Mouse (Mus musculus) lung, adult 2 months (tissue): ENCODE results near the gene Clec4b2. TPM values are rescaled to one million over a fixed set of nuclear protein-coding genes. Genes with fewer than 3 reads are reported as not detected.
"Not testable (repeated sequence)": the region's sequence is repeated elsewhere in the genome, so short reads cannot be mapped to it uniquely, and the experiment has no call there.

Experiments used
- DNase-seq: peaks from one replicate; pipeline ENCODE4 v3.0.0; 2022
- H3K4me1 ChIP-seq: fragments of 200-500 bp; 2 replicates; pipeline ENCODE4 v1.6.1; 2011; ENCODE audit warnings: low read length; ENCODE audit not compliant: control insufficient read depth, insufficient read depth
- H3K4me3 ChIP-seq: fragments of 200-500 bp; replicated peaks from 2 replicates; pipeline ENCODE3; 2011; ENCODE audit warnings: low read depth, mild to moderate bottlenecking, control low read depth, low read length; ENCODE audit errors: extremely low read depth
- CTCF ChIP-seq: fragments of 200-500 bp; IDR thresholded peaks from 2 replicates; pipeline ENCODE4 v1.5.1; 2011; ENCODE audit warnings: mild to moderate bottlenecking, low read length, control low read depth; ENCODE audit not compliant: insufficient read depth
- POLR2A ChIP-seq: fragments of 200-500 bp; IDR thresholded peaks from 2 replicates; pipeline ENCODE4 v1.6.1; 2011; ENCODE audit warnings: low read depth, mild to moderate bottlenecking, control low read depth, low read length, borderline replicate concordance; ENCODE audit errors: extremely low read depth
- WGBS: fragments of 180-500 bp; shearing (Covaris S2); methylation state at CpG from one replicate; pipeline ENCODE4 v1.1.7; 2018; 5-methylcytosine and 5-hydroxymethylcytosine counted together
- polyA plus RNA-seq: library from polyadenylated mRNA; depleted of rRNA; stranded (reverse); fragments of >200 nt; gene quantifications from 2 replicates; pipeline ENCODE4 v1.2.3, GENCODE M21; 2012; rRNA removed

The Clec4b2 gene
- polyA plus RNA-seq, 1 experiment = not detected

DNA sequence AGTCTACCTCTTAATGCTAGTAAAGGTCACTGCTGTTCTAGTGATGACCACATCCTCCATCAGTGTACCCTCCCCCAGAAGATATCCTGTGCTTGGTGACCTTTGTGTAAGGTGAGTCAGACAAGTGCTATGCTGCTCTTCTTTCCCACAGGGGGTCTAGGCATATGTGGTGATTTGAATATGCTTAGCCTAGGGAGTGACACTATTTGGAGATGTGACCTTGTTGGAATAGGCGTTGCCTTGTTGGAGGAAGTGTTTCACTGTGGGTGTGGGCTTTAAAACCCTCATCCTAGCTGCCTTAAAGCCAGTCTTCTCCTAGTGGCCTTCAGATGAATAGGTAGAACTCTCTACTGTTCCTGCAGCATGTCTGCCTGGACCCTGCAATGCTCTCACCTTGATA is 39.0 kb downstream of the Clec4b2 start:
- DNase-seq = no peak
- Histone ChIP-seq H3K4me3 (no peak overlapping the region), H3K4me1 (no peaks in the 10 kb centered on the region)
- TF ChIP-seq POLR2A (no peak), CTCF (no peak)
- 47% methylated on average over 1 of the region's 1 CpGs for WGBS

DNA sequence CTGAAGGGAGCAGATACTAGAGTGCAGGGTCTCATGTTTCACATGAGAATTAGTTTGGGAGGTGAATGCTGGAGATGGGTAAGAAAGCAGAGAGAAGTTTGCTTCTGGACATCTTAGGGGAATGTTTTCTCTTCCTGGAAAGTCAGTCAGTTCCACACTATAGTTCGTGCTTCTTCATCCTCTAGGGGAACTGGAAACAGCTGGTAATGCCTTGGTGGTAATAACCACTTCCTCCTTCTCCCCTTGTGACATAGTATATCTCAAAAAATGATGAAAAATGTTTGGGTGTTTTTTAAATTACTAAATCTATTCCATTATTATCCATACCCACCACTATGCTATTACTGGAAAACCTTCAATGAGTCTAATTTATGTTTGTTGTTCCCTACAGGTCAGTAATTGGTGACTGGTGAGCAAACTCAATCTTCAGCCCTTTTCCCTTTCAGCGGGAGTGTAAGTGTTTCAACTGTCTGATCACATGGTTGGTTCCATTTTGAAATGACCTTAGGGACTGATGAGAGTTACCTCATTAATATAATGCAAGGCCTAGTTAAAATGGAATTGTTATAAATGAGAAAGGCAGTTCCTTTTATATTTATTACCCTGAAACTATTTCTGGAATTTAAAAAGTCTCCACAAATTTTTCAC is 55.0 kb downstream of the Clec4b2 start:
- Histone ChIP-seq H3K4me3 (no peak overlapping the region), H3K4me1 (no peaks in the 10 kb centered on the region)
- no peak for TF ChIP-seq POLR2A
- TF ChIP-seq CTCF = no peak
- DNase-seq = no peak
- WGBS = 47% methylated on average over 2 of the region's 2 CpGs

DNA sequence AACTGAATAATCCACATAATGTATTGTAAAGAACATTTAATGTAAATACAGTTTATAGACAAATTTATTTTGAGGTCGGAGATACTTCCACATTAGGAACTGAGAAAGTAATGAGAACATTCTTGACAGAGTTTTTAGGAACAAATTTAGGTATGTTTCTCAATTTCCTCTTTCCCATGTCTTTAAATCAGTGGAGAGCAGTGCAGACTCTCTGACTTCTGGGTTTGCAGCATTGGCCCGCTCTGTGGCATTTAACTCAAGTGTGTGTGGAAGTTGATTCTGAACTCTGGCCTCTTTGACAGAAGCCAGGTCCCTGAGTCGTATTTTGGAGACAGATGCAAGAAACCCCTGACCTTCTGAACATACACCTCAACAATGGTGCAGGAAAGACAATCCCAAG is 57.0 kb downstream of the Clec4b2 start, which contains the start of gene Clec4n:
TSS of gene Clec4n (plus strand) at position 200 of the 400 bp plus-strand sequence.
- no peaks in the 10 kb centered on the region for H3K4me1 ChIP-seq
- H3K4me3 ChIP-seq = no peak within 1 kb of the TSS
- DNase-seq = no peak
- WGBS = 60% methylated on average over 3 of the region's 3 CpGs
- TF ChIP-seq POLR2A (no peak), CTCF (no peak)

DNA sequence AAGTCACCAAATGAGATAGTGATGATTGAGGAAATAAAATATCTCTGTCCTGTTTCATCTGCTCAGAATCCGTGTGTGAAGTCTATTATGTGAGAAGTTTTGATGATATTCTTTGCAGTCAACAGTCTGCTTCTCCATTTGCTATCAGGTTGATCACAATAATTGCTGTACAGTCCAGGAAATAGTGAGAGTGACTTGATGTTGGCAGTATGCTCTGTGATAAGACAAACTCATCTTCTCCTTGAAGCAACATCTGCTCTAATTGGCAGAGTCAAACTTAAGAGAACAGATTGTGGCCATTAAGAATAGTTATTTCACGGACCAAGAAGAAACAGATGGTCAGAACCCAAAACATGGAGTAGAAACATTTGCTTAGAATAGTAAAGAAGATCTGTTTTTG is 58.5 kb downstream of the Clec4b2 start:
- WGBS = 51% methylated on average over 2 of the region's 2 CpGs
- H3K4me3 ChIP-seq = no peak overlapping the region
- no peaks in the 10 kb centered on the region for H3K4me1 ChIP-seq
- TF ChIP-seq POLR2A = no peak
- TF ChIP-seq CTCF = no peak
- DNase-seq = no peak

DNA sequence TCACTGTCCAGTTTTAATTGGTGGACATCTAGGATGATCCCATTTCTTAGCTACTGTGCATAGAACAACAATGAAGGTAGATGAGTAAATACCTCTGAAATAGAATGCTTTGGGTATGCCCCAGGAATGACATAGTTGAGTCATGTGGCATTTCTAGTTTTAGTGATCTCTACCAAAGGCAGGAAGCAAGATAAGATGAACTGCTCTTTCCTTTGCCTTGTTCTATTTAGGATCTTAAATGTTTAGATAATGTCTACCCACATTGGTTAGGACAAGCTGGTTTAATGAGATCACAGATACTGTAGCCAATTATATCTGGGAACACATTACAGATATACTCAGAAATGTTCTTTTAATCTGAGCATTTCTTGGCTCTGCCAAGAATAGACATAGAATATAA is 64.9 kb downstream of the Clec4b2 start:
- TF ChIP-seq CTCF = no peak
- TF ChIP-seq POLR2A = no peak
- DNase-seq = no peak
- H3K4me3 ChIP-seq = no peak overlapping the region
- no peaks in the 10 kb centered on the region for H3K4me1 ChIP-seq

DNA sequence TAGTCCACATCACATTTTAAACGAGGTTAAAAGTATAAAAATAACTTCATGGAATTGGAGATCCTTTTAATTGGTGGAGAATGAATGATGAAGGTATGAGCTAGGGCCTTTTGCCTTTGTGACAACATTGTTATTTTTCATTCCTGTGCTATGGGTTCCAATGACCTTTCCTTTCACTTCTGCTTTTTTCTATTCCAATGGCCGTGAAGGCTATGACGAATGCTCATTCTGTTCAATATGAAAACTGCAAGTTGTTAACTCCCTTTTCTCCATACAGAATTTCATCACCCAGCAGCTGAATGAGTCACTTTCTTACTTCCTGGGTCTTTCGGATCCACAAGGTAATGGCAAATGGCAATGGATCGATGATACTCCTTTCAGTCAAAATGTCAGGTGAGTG is 71.5 kb downstream of the Clec4b2 start:
- DNase-seq = no peak
- no peaks in the 10 kb centered on the region for H3K4me1 ChIP-seq
- WGBS = 70% methylated on average over 5 of the region's 5 CpGs

DNA sequence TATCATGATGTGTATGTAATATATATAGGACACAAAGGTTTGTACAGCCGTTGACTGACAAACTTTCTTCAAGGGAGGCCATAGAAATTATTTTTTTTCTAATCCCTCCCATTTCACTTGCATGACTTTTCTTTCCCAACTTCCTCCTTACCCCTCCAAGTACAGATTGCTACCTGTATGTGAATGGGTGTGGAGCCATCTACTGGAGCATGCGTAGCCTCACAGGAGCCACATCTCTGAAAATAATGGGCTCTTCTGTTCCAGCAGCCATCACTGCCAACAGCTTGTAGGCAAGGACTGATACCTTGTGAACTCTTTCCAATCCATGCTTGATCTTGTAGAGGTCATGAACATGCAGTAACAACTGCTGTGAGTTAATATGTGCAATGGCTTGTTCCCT is 76.2 kb downstream of the Clec4b2 start:
- WGBS = 72% methylated on average over 2 of the region's 2 CpGs
- DNase-seq, H3K4me1 ChIP-seq, H3K4me3 ChIP-seq: not testable (repeated sequence)

More for the DNA sequence above, 71.5 kb downstream of the Clec4b2 start:
- H3K4me3 ChIP-seq = no peak overlapping the region
- TF ChIP-seq CTCF (no peak), POLR2A (no peak)

DNA sequence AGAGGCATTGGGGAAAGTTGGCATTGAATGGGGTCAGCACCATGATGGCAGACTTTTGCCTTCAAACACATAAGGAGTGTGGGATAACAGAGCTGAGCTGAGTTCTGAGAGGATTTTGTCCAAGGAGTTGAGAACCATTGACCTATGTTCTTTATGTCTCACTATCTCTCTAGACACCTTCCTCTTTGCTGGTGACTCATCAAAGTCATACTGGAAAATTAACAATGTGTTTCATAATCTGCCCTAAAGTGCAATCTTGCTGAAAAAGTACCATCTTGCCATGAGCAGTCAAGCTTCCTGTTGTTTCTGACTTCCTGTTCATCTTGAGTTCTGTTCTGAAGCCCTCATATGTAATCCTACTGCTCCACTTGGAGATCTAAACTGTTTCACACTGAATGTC is 80.0 kb downstream of the Clec4b2 start:
- no peak for DNase-seq
- TF ChIP-seq CTCF (no peak), POLR2A (no peak)
- no peak overlapping the region for H3K4me3 ChIP-seq
- no peaks in the 10 kb centered on the region for H3K4me1 ChIP-seq

Other genes with a start within 250 kb of the Clec4b2 start
- 1.7 and 4.6 TPM in 2 replicates for gene Clec4a3, start 220.4 kb upstream of the Clec4b2 start, polyA plus RNA-seq
- gene Clec4a4, start 182.5 kb upstream of the Clec4b2 start, polyA plus RNA-seq = not detected in 2 replicates
- gene Clec4b1, start 122.9 kb upstream of the Clec4b2 start, polyA plus RNA-seq = 1.7 and 2.9 TPM in 2 replicates
- gene Clec4a2, start 66.5 kb upstream of the Clec4b2 start, polyA plus RNA-seq = 1.9 and 7.2 TPM in 2 replicates
- 6.6 and 9.8 TPM in 2 replicates for gene Clec4n, start 57.0 kb downstream of the Clec4b2 start, polyA plus RNA-seq
- gene Clec4d, start 89.2 kb downstream of the Clec4b2 start, polyA plus RNA-seq = 0.74 and 2.1 TPM in 2 replicates
- gene Clec4e, start 117.0 kb downstream of the Clec4b2 start, polyA plus RNA-seq = 0.35 and 0.85 TPM in 2 replicates
- not detected in 2 replicates for gene Vmn2r19, start 135.4 kb downstream of the Clec4b2 start, polyA plus RNA-seq
- not detected in 2 replicates for gene Vmn2r20, start 245.2 kb downstream of the Clec4b2 start, polyA plus RNA-seq